ENCODE assay signal across 8 mouse cellular contexts in the genomic region with DNA sequence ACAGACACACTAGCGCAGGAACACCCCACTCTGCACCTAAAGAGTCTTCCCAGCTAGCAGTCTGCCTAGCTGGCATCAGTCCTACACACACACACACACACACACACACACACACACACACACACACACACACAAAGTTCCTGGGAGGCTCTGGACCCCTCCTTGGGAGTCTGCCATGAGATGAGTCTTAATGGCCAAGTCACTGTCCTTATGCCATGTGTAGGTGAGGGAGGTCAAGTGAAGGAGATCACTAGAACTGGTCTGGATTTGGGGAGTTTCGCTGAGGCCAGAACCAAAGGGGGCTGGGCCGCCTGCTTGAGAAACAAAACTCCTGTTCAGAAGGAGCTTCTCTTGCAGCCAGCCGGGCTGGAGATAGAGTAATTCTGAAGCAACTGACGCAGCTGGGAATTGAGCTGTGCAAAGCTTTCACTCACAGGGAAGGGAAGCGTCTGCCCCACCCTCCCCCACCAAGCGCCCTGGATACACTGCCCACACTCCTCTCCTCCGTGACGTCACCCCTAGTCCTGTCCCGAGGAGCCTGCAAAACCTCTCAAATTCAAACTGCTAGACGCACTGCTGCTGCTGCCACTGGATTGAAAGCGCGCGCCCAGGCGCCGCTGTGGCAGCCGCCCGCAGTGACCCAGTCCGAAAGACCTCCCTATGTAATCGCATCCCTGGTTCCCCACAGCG. TPM values are rescaled to one million over a fixed set of nuclear protein-coding genes. Genes with fewer than 3 reads are reported as not detected.
DNase-seq lines count a peak whose midpoint lies in the region; ATAC-seq and TF ChIP-seq lines count a peak whose summit lies in the region.

No protein-coding gene starts in this region.

- H3K9me3 ChIP-seq in kidney, embryonic 14.5 days (ENCODE audit: control insufficient read depth, low read length): no peaks in the 10 kb centered on the region
- no peaks in the 10 kb centered on the region for H3K9me3 ChIP-seq in intestine, postnatal 0 days (ENCODE audit: control insufficient read depth)
- no peaks in the 10 kb centered on the region for H3K9me3 ChIP-seq in limb, embryonic 14.5 days (ENCODE audit: control insufficient read depth, low read length)

- TF ChIP-seq POLR2A in limb, embryonic 14.5 days (IDR thresholded peaks at IDR 0.05; ENCODE audit: borderline replicate concordance, extremely low read depth, insufficient read depth, insufficient read length): no peak

- H3K27ac ChIP-seq in kidney, embryonic 14.5 days (ENCODE audit: low read depth, low read length): no peak overlapping the region
- no peak overlapping the region for H3K27ac ChIP-seq in intestine, postnatal 0 days (ENCODE audit: low read depth, low read length)
- H3K27ac ChIP-seq in limb, embryonic 14.5 days (replicated peaks; ENCODE audit: low read depth, low read length): no peak overlapping the region

- no peak for TF ChIP-seq CTCF in intestine, postnatal 0 days (IDR thresholded peaks at IDR 0.05; ENCODE audit: low read depth)

- no peaks in the 10 kb centered on the region for H3K36me3 ChIP-seq in kidney, embryonic 14.5 days (ENCODE audit: control insufficient read depth, insufficient read depth, low read length)
- H3K36me3 ChIP-seq in intestine, postnatal 0 days (ENCODE audit: control insufficient read depth, insufficient read depth): no peaks in the 10 kb centered on the region
- no peaks in the 10 kb centered on the region for H3K36me3 ChIP-seq in limb, embryonic 14.5 days (ENCODE audit: control insufficient read depth, insufficient read depth, low read length)

- 12% methylated on average over 20 of the region's 21 CpGs for WGBS in kidney, embryonic 14.5 days
- WGBS in intestine, postnatal 0 days: 17% methylated on average over 21 of the region's 21 CpGs
- 17% methylated on average over 21 of the region's 21 CpGs for WGBS in limb, embryonic 14.5 days

- no peak overlapping the region for H3K9ac ChIP-seq in kidney, embryonic 14.5 days (ENCODE audit: low read depth, low read length)
- no peak overlapping the region for H3K9ac ChIP-seq in intestine, postnatal 0 days (ENCODE audit: low read depth, low read length)
- H3K9ac ChIP-seq in limb, embryonic 14.5 days (ENCODE audit: low read depth, low read length, severe bottlenecking): peak overlapping the region; percentile 28; the same call in 1 of the 2 replicates

- no peaks in the 10 kb centered on the region for H3K4me1 ChIP-seq in kidney, embryonic 14.5 days (ENCODE audit: control insufficient read depth, insufficient read depth, low read length)
- H3K4me1 ChIP-seq in intestine, postnatal 0 days (replicated peaks; ENCODE audit: control insufficient read depth, insufficient read depth, low read length): no peaks in the 10 kb centered on the region
- H3K4me1 ChIP-seq in limb, embryonic 14.5 days (ENCODE audit: control insufficient read depth, insufficient read depth, low read length): no peaks in the 10 kb centered on the region

- H3K4me2 ChIP-seq in kidney, embryonic 14.5 days (replicated peaks; ENCODE audit: low read depth, low read length): peak overlapping the region; percentile 56
- H3K4me2 ChIP-seq in intestine, postnatal 0 days (replicated peaks; ENCODE audit: low read depth): peak overlapping the region; percentile 55
- peak overlapping the region; percentile 60 for H3K4me2 ChIP-seq in limb, embryonic 14.5 days (replicated peaks; ENCODE audit: low read depth, low read length, severe bottlenecking)

- peak; percentile 85 for ATAC-seq in kidney, embryonic 14.5 days (ENCODE audit: low FRiP score, low TSS enrichment)
- ATAC-seq in intestine, postnatal 0 days: no peak
- peak; percentile 86 for ATAC-seq in limb, embryonic 14.5 days (ENCODE audit: low FRiP score, low read depth)

- no peak for DNase-seq in kidney, adult 18-20 months
- DNase-seq in embryo, embryonic 9.5 days (ENCODE audit: extremely low spot score): peak; percentile 43
- DNase-seq in heart, adult 11 months: peak; percentile 92
- DNase-seq in limb, embryonic 14.5 days (ENCODE audit: low spot score): peak; percentile 47
- DNase-seq in right cerebral cortex, adult 18-20 months: peak; percentile 83
- DNase-seq in thymus, postnatal 14 days: no peak

- H3K27me3 ChIP-seq in kidney, embryonic 14.5 days (ENCODE audit: control insufficient read depth, insufficient read depth, low read length): peaks cover 3% of the 10 kb centered on the region; the same call in 1 of the 2 replicates
- H3K27me3 ChIP-seq in intestine, postnatal 0 days (replicated peaks; ENCODE audit: control insufficient read depth, insufficient read depth, low read length): no peaks in the 10 kb centered on the region
- H3K27me3 ChIP-seq in limb, embryonic 14.5 days (ENCODE audit: control insufficient read depth, insufficient read depth, low read length): no peaks in the 10 kb centered on the region

- peak overlapping the region; percentile 34 for H3K4me3 ChIP-seq in kidney, embryonic 14.5 days (ENCODE audit: low read length)
- peak overlapping the region; percentile 31 for H3K4me3 ChIP-seq in intestine, postnatal 0 days (ENCODE audit: low read depth, low read length)
- H3K4me3 ChIP-seq in limb, embryonic 14.5 days (replicated peaks; ENCODE audit: low read length): peak overlapping the region; percentile 38

RNA-seq across cellular contexts. Expression of gene Slitrk2, which starts 3.5 kb away (rescaled TPM):
- 0.41 and 0.71 TPM in 2 replicates for polyA plus RNA-seq in kidney, embryonic 14.5 days (2014; fragmentation: Nextera tagmentation; extraction: Ambion mirVana)
- polyA plus RNA-seq in intestine, postnatal 0 days (2015; fragmentation: Nextera tagmentation; extraction: Ambion mirVana): 0.29 and 0.39 TPM in 2 replicates
- polyA plus RNA-seq in limb, embryonic 14.5 days (2012; rRNA removed): 1.6 TPM in 2 replicates
- 3.0 TPM in 2 replicates for polyA plus RNA-seq in limb, embryonic 14.5 days (2014; fragmentation: Nextera tagmentation; extraction: Ambion mirVana)

Comparison
In these comparisons a context has a peak if more than half of its experiments do, and no peak if none do; other contexts are left out.
1. DNase-seq: peak in embryo, embryonic 9.5 days (single experiment), heart, adult 11 months (single experiment), limb, embryonic 14.5 days (single experiment) and right cerebral cortex, adult 18-20 months (single experiment); none in kidney, adult 18-20 months (single experiment) and thymus, postnatal 14 days (single experiment).
2. Peak in every context shown above with its lines, with median percentiles within 50 percentile points of each other: H3K4me2 ChIP-seq and H3K4me3 ChIP-seq.